Mouse (Mus musculus): ENCODE data around the gene Stk40. TPM values are rescaled to one million over a fixed set of nuclear protein-coding genes. Genes with fewer than 3 reads are reported as not detected.
A peak's percentile ranks its signal among the peaks of the same experiment; 100 is the strongest.

Gene Stk40
- polyA plus RNA-seq, 1 experiment from 2014 or later, result 14.6 TPM

DNA sequence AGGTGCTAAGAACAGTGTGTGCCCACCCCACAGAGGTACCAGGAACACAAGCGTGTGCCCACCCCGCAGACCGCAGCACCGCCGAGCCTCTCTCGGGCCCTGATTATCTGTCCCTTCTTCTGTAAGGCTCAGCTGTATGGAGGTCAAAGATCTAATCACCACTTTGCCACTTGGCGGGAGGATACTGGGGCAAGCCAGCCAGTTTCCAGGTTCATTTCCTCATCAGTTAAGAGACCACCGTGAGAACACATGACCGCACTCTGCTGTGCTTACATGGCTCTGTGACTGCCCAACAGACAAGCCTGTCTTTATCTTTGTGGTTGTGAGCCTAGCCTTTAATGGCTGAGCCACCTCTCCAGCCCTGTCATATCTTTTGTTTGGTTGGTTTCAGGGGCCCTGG, 20.7 kb upstream of the Stk40 start:
- WGBS, result 74% methylated on average over 9 of the region's 9 CpGs
- no peak overlapping the region for H3K4me3 ChIP-seq (ENCODE audit: low read depth, low read length)
- H3K4me1 ChIP-seq (replicated peaks; ENCODE audit: control insufficient read depth, insufficient read depth, low read length), result no peaks in the 10 kb centered on the region
- no peaks in the 10 kb centered on the region for H3K27me3 ChIP-seq (replicated peaks; ENCODE audit: control insufficient read depth, insufficient read depth, low read length)
- no peak overlapping the region for H3K27ac ChIP-seq (ENCODE audit: low read depth, low read length)
- 0 out of 2 replicates have a peak, but pooled peaks cover 2% of the 10 kb centered on the region for H3K9me3 ChIP-seq (ENCODE audit: control insufficient read depth)
- ATAC-seq, result no peak
- no peak overlapping the region for H3K4me2 ChIP-seq (replicated peaks; ENCODE audit: low read depth)
- TF ChIP-seq CTCF (IDR thresholded peaks at IDR 0.05; ENCODE audit: low read depth), result no peak
- no peak overlapping the region for H3K9ac ChIP-seq (ENCODE audit: low read depth, low read length)
- no peaks in the 10 kb centered on the region for H3K36me3 ChIP-seq (ENCODE audit: control insufficient read depth, insufficient read depth)

DNA sequence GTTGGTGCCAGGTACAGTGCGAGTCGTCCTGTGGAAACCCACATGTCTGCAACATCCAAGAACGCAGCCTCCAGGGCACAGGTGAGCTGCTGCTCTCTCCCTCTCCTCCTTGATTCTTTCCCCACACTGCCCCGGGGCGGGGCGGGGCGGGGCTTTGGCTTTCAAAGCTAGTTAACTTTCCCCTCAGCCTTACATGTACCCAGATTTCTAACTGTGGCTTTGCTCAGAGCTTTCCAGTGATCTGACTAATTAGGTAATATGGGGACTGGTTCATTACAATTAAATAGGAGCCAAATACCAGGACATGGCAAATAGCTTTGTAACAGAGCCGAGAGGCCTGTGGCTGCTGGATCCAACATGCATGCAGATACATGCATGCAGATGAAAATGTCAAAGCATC, 19.4 kb upstream of the Stk40 start:
- H3K27ac ChIP-seq (ENCODE audit: low read depth, low read length), result no peak overlapping the region
- H3K36me3 ChIP-seq (ENCODE audit: control insufficient read depth, insufficient read depth), result no peaks in the 10 kb centered on the region
- no peak overlapping the region for H3K9ac ChIP-seq (ENCODE audit: low read depth, low read length)
- 0 out of 2 replicates have a peak, but pooled peaks cover 2% of the 10 kb centered on the region for H3K9me3 ChIP-seq (ENCODE audit: control insufficient read depth)
- WGBS, result 61% methylated on average over 8 of the region's 8 CpGs
- H3K4me3 ChIP-seq (ENCODE audit: low read depth, low read length), result no peak overlapping the region
- TF ChIP-seq CTCF (IDR thresholded peaks at IDR 0.05; ENCODE audit: low read depth), result no peak
- no peaks in the 10 kb centered on the region for H3K27me3 ChIP-seq (replicated peaks; ENCODE audit: control insufficient read depth, insufficient read depth, low read length)
- ATAC-seq, result no peak
- H3K4me1 ChIP-seq (replicated peaks; ENCODE audit: control insufficient read depth, insufficient read depth, low read length), result no peaks in the 10 kb centered on the region
- no peak overlapping the region for H3K4me2 ChIP-seq (replicated peaks; ENCODE audit: low read depth)

DNA sequence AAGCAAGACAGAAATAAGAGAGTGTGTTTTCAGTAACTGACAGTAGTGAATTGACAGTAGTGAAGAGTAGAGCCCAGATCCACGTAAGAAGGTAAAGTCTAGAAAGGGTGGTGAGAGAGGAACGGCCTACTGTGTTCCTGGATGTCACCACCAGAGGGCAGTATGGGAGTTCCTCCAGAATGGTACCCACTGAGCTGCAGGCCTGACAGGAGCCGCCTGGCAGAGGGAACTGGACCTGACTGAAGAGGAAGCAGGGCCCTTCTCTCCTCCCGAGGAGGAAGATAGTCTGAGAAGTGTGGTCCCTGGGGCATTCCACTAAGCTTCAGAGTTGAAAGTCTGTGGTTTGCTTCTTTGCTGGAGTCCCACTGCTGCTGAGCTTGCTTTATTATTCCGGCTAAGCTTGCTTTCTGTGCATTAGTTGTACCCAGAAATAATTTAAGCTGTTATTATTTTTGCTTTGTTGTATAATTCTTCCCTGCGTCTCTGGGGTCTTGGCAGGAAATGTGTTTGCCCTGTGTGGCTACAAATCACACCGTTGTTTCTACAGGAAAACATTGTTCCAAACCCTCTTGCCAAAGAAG, 17.7 kb upstream of the Stk40 start:
- H3K27me3 ChIP-seq (replicated peaks; ENCODE audit: control insufficient read depth, insufficient read depth, low read length), result no peaks in the 10 kb centered on the region
- 0 out of 2 replicates have a peak, but pooled peaks cover 2% of the 10 kb centered on the region for H3K9me3 ChIP-seq (ENCODE audit: control insufficient read depth)
- H3K9ac ChIP-seq (ENCODE audit: low read depth, low read length), result no peak overlapping the region
- H3K4me2 ChIP-seq (replicated peaks; ENCODE audit: low read depth), result no peak overlapping the region
- no peaks in the 10 kb centered on the region for H3K4me1 ChIP-seq (replicated peaks; ENCODE audit: control insufficient read depth, insufficient read depth, low read length)
- no peak overlapping the region for H3K27ac ChIP-seq (ENCODE audit: low read depth, low read length)
- H3K4me3 ChIP-seq (ENCODE audit: low read depth, low read length), result no peak overlapping the region
- 29% methylated on average over 7 of the region's 7 CpGs for WGBS
- TF ChIP-seq CTCF (IDR thresholded peaks at IDR 0.05; ENCODE audit: low read depth), result peak; percentile 97
- ATAC-seq, result peak; percentile 68; the same call in 1 of the 2 replicates
- H3K36me3 ChIP-seq (ENCODE audit: control insufficient read depth, insufficient read depth), result no peaks in the 10 kb centered on the region

DNA sequence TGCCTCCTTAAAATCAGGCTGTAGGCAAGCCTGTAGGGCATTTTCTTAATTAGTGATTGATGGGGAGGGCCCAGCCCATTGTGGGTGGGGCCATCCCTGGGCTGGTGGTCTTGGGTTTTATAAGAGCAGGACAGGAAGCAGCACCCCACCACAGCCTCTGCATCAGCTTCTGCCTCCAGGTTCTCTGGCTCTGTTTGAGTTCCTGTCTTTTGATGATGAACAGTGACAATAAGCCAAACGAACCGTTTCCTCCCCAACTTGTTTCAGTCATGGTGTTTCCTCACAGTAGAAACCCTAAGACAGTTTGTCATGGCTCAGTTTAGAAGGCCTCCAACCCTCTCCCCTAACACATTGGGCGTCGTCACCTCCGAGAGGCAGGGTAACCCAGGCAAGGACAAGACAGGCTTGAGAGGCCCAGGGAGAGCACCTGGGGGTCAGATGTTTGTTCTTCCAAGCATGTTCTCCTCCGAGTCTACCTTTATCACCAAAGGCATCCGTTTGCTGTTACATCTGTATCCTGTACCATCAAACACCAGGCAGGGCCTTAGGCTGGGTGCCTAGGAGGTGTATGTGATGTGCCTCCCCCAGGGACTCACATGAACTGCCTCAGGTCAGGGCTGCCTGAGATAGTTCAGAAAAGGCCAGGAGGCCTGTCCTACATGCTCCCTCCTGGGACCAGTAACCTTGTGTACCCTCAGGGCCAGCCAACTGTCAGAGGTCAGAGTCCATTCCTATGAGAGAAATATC, 13.5 kb upstream of the Stk40 start:
- Histone ChIP-seq H3K27me3 (replicated peaks; ENCODE audit: control insufficient read depth, insufficient read depth, low read length) (no peaks in the 10 kb centered on the region), H3K4me1 (replicated peaks; ENCODE audit: control insufficient read depth, insufficient read depth, low read length) (no peaks in the 10 kb centered on the region), H3K4me2 (replicated peaks; ENCODE audit: low read depth) (no peak overlapping the region), H3K9ac (ENCODE audit: low read depth, low read length) (no peak overlapping the region), H3K36me3 (ENCODE audit: control insufficient read depth, insufficient read depth) (no peaks in the 10 kb centered on the region), H3K4me3 (ENCODE audit: low read depth, low read length) (no peak overlapping the region), H3K27ac (ENCODE audit: low read depth, low read length) (no peak overlapping the region), H3K9me3 (ENCODE audit: control insufficient read depth) (no peaks in the 10 kb centered on the region)
- TF ChIP-seq CTCF (IDR thresholded peaks at IDR 0.05; ENCODE audit: low read depth), result no peak
- ATAC-seq, result peak; percentile 29; the same call in 1 of the 2 replicates
- WGBS, result 60% methylated on average over 7 of the region's 7 CpGs

DNA sequence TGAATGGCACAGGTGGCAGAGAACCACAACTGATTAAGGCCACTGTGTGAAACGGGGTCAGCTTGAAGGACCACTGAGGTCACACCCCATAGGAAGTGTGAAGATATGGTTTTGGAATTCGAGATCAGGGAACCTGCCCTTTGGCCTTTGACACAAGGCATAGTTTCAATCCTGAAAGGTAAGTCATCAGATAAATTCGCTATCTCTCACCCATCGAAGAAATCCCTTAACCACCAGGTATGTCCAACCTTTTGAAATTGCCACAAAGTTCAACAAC, 13.0 kb upstream of the Stk40 start:
- Histone ChIP-seq H3K36me3 (ENCODE audit: control insufficient read depth, insufficient read depth) (no peaks in the 10 kb centered on the region), H3K27me3 (replicated peaks; ENCODE audit: control insufficient read depth, insufficient read depth, low read length) (no peaks in the 10 kb centered on the region), H3K4me2 (replicated peaks; ENCODE audit: low read depth) (no peak overlapping the region), H3K4me3 (ENCODE audit: low read depth, low read length) (no peak overlapping the region), H3K9ac (ENCODE audit: low read depth, low read length) (no peak overlapping the region), H3K4me1 (replicated peaks; ENCODE audit: control insufficient read depth, insufficient read depth, low read length) (no peaks in the 10 kb centered on the region), H3K9me3 (ENCODE audit: control insufficient read depth) (no peaks in the 10 kb centered on the region), H3K27ac (ENCODE audit: low read depth, low read length) (no peak overlapping the region)
- TF ChIP-seq CTCF (IDR thresholded peaks at IDR 0.05; ENCODE audit: low read depth), result no peak
- no peak for ATAC-seq
- WGBS, result 51% methylated on average over 4 of the region's 4 CpGs

DNA sequence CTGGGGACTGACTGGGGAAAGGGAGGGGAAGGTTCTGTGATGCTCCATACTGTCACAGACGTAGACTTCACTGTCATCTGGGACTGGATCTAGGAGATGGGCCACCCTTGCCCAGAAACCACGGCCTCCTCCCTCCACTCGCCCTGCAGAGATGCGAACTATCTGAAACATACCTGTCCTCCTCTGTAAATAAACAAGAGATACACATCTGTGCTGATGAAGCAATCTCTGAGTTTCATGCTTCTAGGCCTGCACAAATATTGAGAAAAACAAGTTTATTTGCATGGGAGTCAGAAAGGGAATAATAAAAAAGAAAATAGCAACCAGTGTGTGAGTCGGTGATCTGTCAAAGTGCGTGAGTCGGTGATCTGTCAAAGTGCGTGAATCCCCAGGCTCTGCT, 11.9 kb upstream of the Stk40 start:
- WGBS, result 79% methylated on average over 8 of the region's 8 CpGs
- H3K4me2 ChIP-seq (replicated peaks; ENCODE audit: low read depth), result no peak overlapping the region
- H3K4me1 ChIP-seq (replicated peaks; ENCODE audit: control insufficient read depth, insufficient read depth, low read length), result no peaks in the 10 kb centered on the region
- no peak overlapping the region for H3K4me3 ChIP-seq (ENCODE audit: low read depth, low read length)
- no peak overlapping the region for H3K27ac ChIP-seq (ENCODE audit: low read depth, low read length)
- ATAC-seq, result no peak
- H3K36me3 ChIP-seq (ENCODE audit: control insufficient read depth, insufficient read depth), result no peaks in the 10 kb centered on the region
- no peaks in the 10 kb centered on the region for H3K27me3 ChIP-seq (replicated peaks; ENCODE audit: control insufficient read depth, insufficient read depth, low read length)
- no peak overlapping the region for H3K9ac ChIP-seq (ENCODE audit: low read depth, low read length)
- no peak for TF ChIP-seq CTCF (IDR thresholded peaks at IDR 0.05; ENCODE audit: low read depth)
- H3K9me3 ChIP-seq (ENCODE audit: control insufficient read depth), result no peaks in the 10 kb centered on the region
